Mouse (Mus musculus) liver, embryonic 14.5 days (tissue): ENCODE data around the gene Efr3b.

Experiments used
- CTCF ChIP-seq: IDR thresholded peaks from 2 replicates; pipeline ENCODE4 v1.5.1; 2016; ENCODE audit warnings: antibody characterized with exemption, low read depth, control low read depth
- EP300 ChIP-seq: IDR thresholded peaks from 2 replicates; pipeline ENCODE4 v1.6.1; 2016; ENCODE audit warnings: antibody characterized with exemption, low read depth

DNA sequence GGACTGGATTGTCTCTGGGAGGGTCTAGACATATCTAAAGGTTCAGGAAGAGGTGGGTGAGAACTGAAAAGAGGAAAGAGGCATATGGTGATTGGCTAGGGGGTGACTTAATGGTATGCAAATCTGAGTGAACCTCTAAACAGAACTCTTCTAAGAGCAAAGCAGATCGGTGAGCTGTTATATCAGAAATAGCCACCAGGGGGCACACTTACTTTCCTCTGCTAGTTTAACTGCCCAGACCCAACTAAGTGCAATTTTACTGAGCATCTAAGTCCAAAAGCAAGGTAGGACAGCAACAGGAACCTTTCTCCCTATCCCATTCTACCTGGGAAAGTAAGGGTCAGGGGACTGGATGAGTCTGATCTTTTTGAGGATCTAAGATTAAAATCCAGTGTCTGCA lies 55.0 kb downstream of the Efr3b start:
- TF ChIP-seq CTCF (peak; percentile 67), EP300 (no peak)
